Mouse (Mus musculus): Measurements from ENCODE around the gene Krtap22-2. TPM values are rescaled to one million over a fixed set of nuclear protein-coding genes. Genes with fewer than 3 reads are reported as not detected.
"Not testable (repeated sequence)": the region's sequence is repeated elsewhere in the genome, so short reads cannot be mapped to it uniquely, and the experiment has no call there.

Krtap22-2 gene
- polyA plus RNA-seq (2015; fragmentation: Nextera tagmentation; extraction: Ambion mirVana) = not detected in 2 replicates

- H3K4me1 ChIP-seq (replicated peaks) = no peaks in the 10 kb centered on the region
- H3K9ac ChIP-seq = no peak within 1 kb of the TSS
- H3K27me3 ChIP-seq = no peaks in the 10 kb centered on the region
- no peak within 1 kb of the TSS for H3K27ac ChIP-seq (replicated peaks)
- H3K4me2 ChIP-seq = no peak within 1 kb of the TSS
- WGBS = 83% methylated on average over 5 of the region's 5 CpGs
- no peaks in the 10 kb centered on the region for H3K9me3 ChIP-seq
- no peak within 1 kb of the TSS for H3K4me3 ChIP-seq
- ATAC-seq (ENCODE audit: low read depth) = no peak
- no peaks in the 10 kb centered on the region for H3K36me3 ChIP-seq
Observed at GRCm38 (mm10) chr16:89010659-89011058, at the start of gene Krtap22-2. Gene Krtap22-2 (minus strand): TSS chr16:89010759.

DNA sequence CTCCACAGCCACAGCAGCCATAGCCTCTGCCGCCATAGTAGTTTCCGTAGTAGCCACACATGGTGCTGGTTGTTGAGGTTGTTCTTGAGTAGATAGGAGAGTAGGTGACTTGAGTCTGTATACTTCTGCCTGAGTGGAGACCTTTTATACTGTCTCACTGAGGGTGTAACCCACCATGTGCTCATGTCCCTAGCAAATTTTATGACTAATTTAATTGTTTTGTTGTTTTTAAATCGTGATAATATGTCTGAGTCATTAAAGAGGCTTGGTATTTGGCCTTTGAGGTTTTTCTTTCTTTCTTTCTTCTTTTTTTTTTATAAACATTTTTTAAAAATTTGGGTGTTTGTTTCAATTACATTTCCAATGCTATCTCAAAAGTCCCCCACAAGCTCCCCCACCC, 37.2 kb upstream of the Krtap22-2 start, which contains the start of gene Krtap6-5:
TSS of gene Krtap6-5 (minus strand) at position 101 of the 400 bp plus-strand sequence.
- Histone ChIP-seq H3K4me3 (no peak within 1 kb of the TSS), H3K36me3 (no peaks in the 10 kb centered on the region), H3K4me2 (no peak within 1 kb of the TSS), H3K9me3 (no peaks in the 10 kb centered on the region), H3K9ac (no peak within 1 kb of the TSS), H3K27me3 (no peaks in the 10 kb centered on the region), H3K27ac (replicated peaks) (no peak within 1 kb of the TSS), H3K4me1 (replicated peaks) (no peaks in the 10 kb centered on the region)
- ATAC-seq (ENCODE audit: low read depth) = no peak
- WGBS = 84% methylated on average over 3 of the region's 3 CpGs

DNA sequence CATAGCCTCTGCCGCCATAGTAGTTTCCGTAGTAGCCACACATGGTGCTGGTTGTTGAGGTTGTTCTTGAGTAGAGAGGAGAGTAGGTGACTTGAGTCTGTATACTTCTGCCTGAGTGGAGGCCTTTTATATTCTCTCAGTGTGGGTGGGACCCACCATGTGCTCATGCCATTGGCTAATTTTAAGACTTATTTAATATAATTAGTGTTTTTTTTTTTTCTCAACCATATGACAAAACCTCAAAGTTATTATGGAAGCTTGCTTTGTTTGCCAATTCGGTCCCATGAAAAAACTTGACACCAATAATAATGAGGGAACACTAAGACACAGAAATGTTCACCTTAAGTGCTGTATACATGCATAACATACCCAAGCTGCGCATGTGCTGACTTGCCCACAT, 30.8 kb upstream of the Krtap22-2 start, which contains the start of gene Gm10228:
TSS of gene Gm10228 (minus strand) at position 101 of the 400 bp plus-strand sequence.
- not testable (repeated sequence) for H3K27ac ChIP-seq (replicated peaks); H3K4me3 ChIP-seq; H3K9ac ChIP-seq; H3K36me3 ChIP-seq; ATAC-seq (ENCODE audit: low read depth); H3K9me3 ChIP-seq; H3K27me3 ChIP-seq; H3K4me2 ChIP-seq; H3K4me1 ChIP-seq (replicated peaks)
- WGBS = 90% methylated on average over 2 of the region's 4 CpGs

DNA sequence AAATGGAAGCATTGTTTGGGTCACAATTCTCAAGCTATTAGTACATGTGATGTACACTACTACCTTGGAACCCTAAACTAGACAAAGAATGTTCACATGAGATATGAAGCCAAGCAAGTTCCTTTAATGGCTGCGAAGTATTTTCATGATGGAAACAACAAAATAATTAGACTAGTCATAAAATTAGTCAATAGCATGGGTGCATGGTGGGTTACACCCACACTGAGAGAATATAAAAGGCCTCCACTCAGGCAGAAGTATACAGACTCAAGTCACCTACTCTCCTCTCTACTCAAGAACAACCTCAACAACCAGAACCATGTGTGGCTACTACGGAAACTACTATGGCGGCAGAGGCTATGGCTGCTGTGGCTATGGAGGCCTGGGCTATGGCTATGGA, 20.8 kb upstream of the Krtap22-2 start, which contains the start of gene Krtap6-1:
TSS of gene Krtap6-1 (plus strand) at position 301 of the 400 bp plus-strand sequence.
- not testable (repeated sequence) for H3K9ac ChIP-seq; H3K27me3 ChIP-seq; H3K4me3 ChIP-seq; H3K4me1 ChIP-seq (replicated peaks); H3K4me2 ChIP-seq; H3K27ac ChIP-seq (replicated peaks); H3K36me3 ChIP-seq; ATAC-seq (ENCODE audit: low read depth); H3K9me3 ChIP-seq
- 94% methylated on average over 3 of the region's 3 CpGs for WGBS

DNA sequence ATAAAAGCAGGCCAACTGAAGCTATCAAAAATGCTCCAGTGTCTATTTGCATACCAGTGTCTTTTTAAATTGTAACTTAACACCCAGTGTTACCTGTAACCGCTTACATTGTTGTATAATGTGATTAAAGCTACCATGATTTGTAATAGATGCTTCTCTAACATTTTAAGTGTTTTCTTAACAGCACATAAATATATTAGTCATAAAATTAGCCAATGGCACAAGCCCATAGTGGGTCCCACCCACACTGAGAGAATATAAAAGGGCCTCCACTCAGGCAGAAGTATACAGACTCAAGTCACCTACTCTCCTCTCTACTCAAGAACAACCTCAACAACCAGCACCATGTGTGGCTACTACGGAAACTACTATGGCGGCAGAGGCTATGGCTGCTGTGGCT, 4.4 kb upstream of the Krtap22-2 start, which contains the start of gene Gm10229:
TSS of gene Gm10229 (plus strand) at position 301 of the 400 bp plus-strand sequence.
- H3K4me3 ChIP-seq; H3K9ac ChIP-seq; H3K4me2 ChIP-seq; H3K9me3 ChIP-seq; H3K36me3 ChIP-seq; H3K27me3 ChIP-seq; ATAC-seq (ENCODE audit: low read depth); H3K27ac ChIP-seq (replicated peaks); H3K4me1 ChIP-seq (replicated peaks): not testable (repeated sequence)
- 84% methylated on average over 3 of the region's 3 CpGs for WGBS

DNA sequence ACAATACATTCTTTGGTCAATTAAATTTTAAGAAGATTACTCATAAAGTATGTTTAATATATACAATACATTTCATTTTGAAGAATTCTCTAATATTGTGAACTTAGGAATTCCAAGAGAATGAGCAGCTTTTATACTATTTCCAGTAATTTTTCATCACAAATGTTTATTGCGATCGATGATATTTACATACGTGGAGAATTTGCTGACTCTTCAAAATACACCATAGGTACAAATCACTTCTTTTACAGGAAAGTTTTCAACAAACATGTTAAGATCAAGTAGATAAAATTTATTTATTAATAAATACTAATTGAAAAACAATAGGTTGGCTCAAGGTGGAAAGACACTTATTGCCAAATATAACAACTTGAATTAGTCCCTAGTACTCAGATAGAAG, 3.4 kb upstream of the Krtap22-2 start:
- Histone ChIP-seq H3K27ac (replicated peaks) (no peak overlapping the region), H3K4me3 (no peak overlapping the region), H3K4me1 (replicated peaks) (no peaks in the 10 kb centered on the region), H3K9ac (no peak overlapping the region), H3K4me2 (no peak overlapping the region), H3K36me3 (no peaks in the 10 kb centered on the region), H3K27me3 (no peaks in the 10 kb centered on the region), H3K9me3 (no peaks in the 10 kb centered on the region)
- WGBS = 96% methylated on average over 3 of the region's 3 CpGs
- ATAC-seq (ENCODE audit: low read depth) = no peak

GRCm38 (mm10) chr16:88962773-88963172, 47.8 kb downstream of the Krtap22-2 start, which contains the start of gene Krtap16-3:
Gene Krtap16-3 (minus strand): TSS chr16:88962873.
- WGBS = 88% methylated on average over 7 of the region's 7 CpGs
- Histone ChIP-seq H3K9me3 (no peaks in the 10 kb centered on the region), H3K4me2 (no peak within 1 kb of the TSS), H3K9ac (no peak within 1 kb of the TSS), H3K36me3 (no peaks in the 10 kb centered on the region), H3K27ac (replicated peaks) (no peak within 1 kb of the TSS), H3K4me3 (no peak within 1 kb of the TSS), H3K4me1 (replicated peaks) (no peaks in the 10 kb centered on the region), H3K27me3 (no peaks in the 10 kb centered on the region)
- no peak for ATAC-seq (ENCODE audit: low read depth)

Other genes starting within 250 kb of the Krtap22-2 start
- gene 2310057N15Rik, start 236.6 kb downstream of the Krtap22-2 start, polyA plus RNA-seq (2015; fragmentation: Nextera tagmentation; extraction: Ambion mirVana) = not detected in 2 replicates
- gene Gm5965, start 232.9 kb downstream of the Krtap22-2 start, polyA plus RNA-seq (2015; fragmentation: Nextera tagmentation; extraction: Ambion mirVana) = not detected in 2 replicates
- not detected in 2 replicates for gene Gm20741, start 198.5 kb downstream of the Krtap22-2 start, polyA plus RNA-seq (2015; fragmentation: Nextera tagmentation; extraction: Ambion mirVana)
- gene Krtap15, start 190.5 kb downstream of the Krtap22-2 start, polyA plus RNA-seq (2015; fragmentation: Nextera tagmentation; extraction: Ambion mirVana) = not detected in 2 replicates
- gene Krtap14, start 184.6 kb downstream of the Krtap22-2 start, polyA plus RNA-seq (2015; fragmentation: Nextera tagmentation; extraction: Ambion mirVana) = not detected in 2 replicates
- not detected in 2 replicates for gene Krtap19-1, start 141.3 kb downstream of the Krtap22-2 start, polyA plus RNA-seq (2015; fragmentation: Nextera tagmentation; extraction: Ambion mirVana)
- not detected in 2 replicates for gene Krtap19-2, start 136.5 kb downstream of the Krtap22-2 start, polyA plus RNA-seq (2015; fragmentation: Nextera tagmentation; extraction: Ambion mirVana)
- not detected in 2 replicates for gene Krtap19-3, start 132.7 kb downstream of the Krtap22-2 start, polyA plus RNA-seq (2015; fragmentation: Nextera tagmentation; extraction: Ambion mirVana)
- not detected in 2 replicates for gene Krtap19-4, start 125.7 kb downstream of the Krtap22-2 start, polyA plus RNA-seq (2015; fragmentation: Nextera tagmentation; extraction: Ambion mirVana)
- gene Krtap19-5, start 114.3 kb downstream of the Krtap22-2 start, polyA plus RNA-seq (2015; fragmentation: Nextera tagmentation; extraction: Ambion mirVana) = not detected in 2 replicates
- gene Krtap19-9b, start 78.5 kb downstream of the Krtap22-2 start, polyA plus RNA-seq (2015; fragmentation: Nextera tagmentation; extraction: Ambion mirVana) = not detected in 2 replicates
- gene Krtap16-3, start 47.9 kb downstream of the Krtap22-2 start, polyA plus RNA-seq (2015; fragmentation: Nextera tagmentation; extraction: Ambion mirVana) = not detected in 2 replicates
- gene Gm10229, start 4.5 kb upstream of the Krtap22-2 start, polyA plus RNA-seq (2015; fragmentation: Nextera tagmentation; extraction: Ambion mirVana) = not detected in 2 replicates
- not detected in 2 replicates for gene Krtap6-1, start 20.9 kb upstream of the Krtap22-2 start, polyA plus RNA-seq (2015; fragmentation: Nextera tagmentation; extraction: Ambion mirVana)
- gene Gm10228, start 30.7 kb upstream of the Krtap22-2 start, polyA plus RNA-seq (2015; fragmentation: Nextera tagmentation; extraction: Ambion mirVana) = not detected in 2 replicates
- not detected in 2 replicates for gene Krtap6-5, start 37.1 kb upstream of the Krtap22-2 start, polyA plus RNA-seq (2015; fragmentation: Nextera tagmentation; extraction: Ambion mirVana)
- gene 1110025L11Rik, start 53.2 kb upstream of the Krtap22-2 start, polyA plus RNA-seq (2015; fragmentation: Nextera tagmentation; extraction: Ambion mirVana) = not detected in 2 replicates
- not detected in 2 replicates for gene Krtap6-3, start 73.3 kb upstream of the Krtap22-2 start, polyA plus RNA-seq (2015; fragmentation: Nextera tagmentation; extraction: Ambion mirVana)
- gene Gm6358, start 130.1 kb upstream of the Krtap22-2 start, polyA plus RNA-seq (2015; fragmentation: Nextera tagmentation; extraction: Ambion mirVana) = not detected in 2 replicates
- not detected in 2 replicates for gene Gm10061, start 140.3 kb upstream of the Krtap22-2 start, polyA plus RNA-seq (2015; fragmentation: Nextera tagmentation; extraction: Ambion mirVana)
- gene Gm9789, start 147.2 kb upstream of the Krtap22-2 start, polyA plus RNA-seq (2015; fragmentation: Nextera tagmentation; extraction: Ambion mirVana) = not detected in 2 replicates
- not detected in 2 replicates for gene Gm7735, start 158.7 kb upstream of the Krtap22-2 start, polyA plus RNA-seq (2015; fragmentation: Nextera tagmentation; extraction: Ambion mirVana)
- gene 1110057P08Rik, start 164.0 kb upstream of the Krtap22-2 start, polyA plus RNA-seq (2015; fragmentation: Nextera tagmentation; extraction: Ambion mirVana) = not detected in 2 replicates
- gene Krtap20-2, start 195.1 kb upstream of the Krtap22-2 start, polyA plus RNA-seq (2015; fragmentation: Nextera tagmentation; extraction: Ambion mirVana) = not detected in 2 replicates

Data from neural tube, embryonic 13.5 days (tissue).